Mouse (Mus musculus) CD4-positive, CD25-positive, alpha-beta regulatory T cell, adult 2 months (primary cell): ENCODE measurements around the gene Lrba.

Experiments
- DNase-seq: peaks from one replicate; pipeline ENCODE4 v3.0.0-alpha.2; 2012; ENCODE audit warnings: low read depth, low spot score

The Lrba gene

DNA sequence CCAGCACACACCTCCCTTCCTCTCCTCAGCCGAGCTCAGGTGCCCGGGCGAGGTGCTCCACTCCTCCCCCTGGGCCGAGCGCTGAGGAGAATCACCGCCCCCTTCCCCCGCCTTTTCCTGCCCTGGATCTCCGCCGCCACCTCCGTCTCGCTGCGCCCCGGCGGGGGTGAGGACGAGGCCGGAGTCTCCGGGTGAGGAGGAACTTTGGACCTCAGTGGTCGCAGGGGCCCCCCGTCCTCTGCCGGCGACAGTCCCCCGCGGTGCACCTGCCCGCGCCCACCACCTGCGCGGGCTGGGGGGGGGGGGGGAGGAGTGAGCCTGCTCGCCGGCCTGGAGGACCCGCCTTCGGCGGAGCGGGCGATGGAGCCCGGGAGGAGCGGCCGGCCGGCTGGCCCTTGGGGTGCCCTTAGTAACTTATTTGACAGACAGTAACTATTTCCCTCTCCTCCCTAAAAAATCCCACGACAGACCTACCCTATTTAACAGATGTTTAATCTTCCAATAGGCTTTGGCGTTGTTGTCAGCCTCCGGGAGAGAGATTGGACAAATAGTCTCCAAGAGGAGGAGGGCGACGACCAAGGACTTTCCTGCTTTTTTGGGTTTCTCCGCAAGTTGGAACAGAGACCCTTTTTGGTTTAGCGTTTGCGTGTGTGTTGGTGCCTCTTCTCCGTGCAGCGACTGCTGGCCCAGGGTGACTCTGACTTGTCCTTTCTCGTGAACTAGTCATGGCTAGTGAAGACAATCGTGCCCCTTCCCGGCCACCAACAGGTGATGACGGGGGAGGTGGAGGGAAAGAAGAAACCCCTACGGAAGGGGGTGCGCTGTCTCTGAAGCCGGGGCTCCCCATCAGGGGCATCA, at the start of gene Lrba:
TSS of gene Lrba (plus strand) at position 117 of the 858 bp plus-strand sequence.
- peak; percentile 90 for DNase-seq

- no peak for DNase-seq
Measured at GRCm38 (mm10) chr3:86179714-86180113, 44.8 kb upstream of the Lrba start.

GRCm38 (mm10) chr3:86181107-86181506, 43.4 kb upstream of the Lrba start:
- DNase-seq = no peak

GRCm38 (mm10) chr3:86184546-86184945, 39.9 kb upstream of the Lrba start:
- DNase-seq = no peak

GRCm38 (mm10) chr3:86187736-86188389, 36.6 kb upstream of the Lrba start:
- no peak for DNase-seq

GRCm38 (mm10) chr3:86195981-86196380, 28.5 kb upstream of the Lrba start:
- peak; percentile 7 for DNase-seq

DNA sequence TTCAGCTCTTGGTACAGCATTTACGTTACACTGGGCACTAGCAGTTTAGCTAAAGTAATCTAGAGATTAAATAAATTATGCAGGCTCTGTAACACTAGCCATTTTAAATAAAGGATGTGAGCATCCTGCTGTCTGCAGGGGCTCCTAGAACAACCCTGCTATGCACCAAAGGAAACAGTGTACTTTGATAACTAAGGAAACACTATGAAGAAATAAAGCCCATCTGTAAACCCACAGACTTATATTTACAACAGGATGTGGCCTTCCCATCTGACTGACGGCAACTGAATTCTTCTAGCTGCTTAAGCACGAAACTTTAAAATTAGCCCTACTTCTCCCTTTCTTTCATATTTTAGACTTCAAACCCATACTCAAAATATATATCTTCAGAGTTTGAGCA, 28.0 kb upstream of the Lrba start:
- DNase-seq = peak; percentile 22

GRCm38 (mm10) chr3:86201645-86202175, 22.8 kb upstream of the Lrba start:
- no peak for DNase-seq

DNA sequence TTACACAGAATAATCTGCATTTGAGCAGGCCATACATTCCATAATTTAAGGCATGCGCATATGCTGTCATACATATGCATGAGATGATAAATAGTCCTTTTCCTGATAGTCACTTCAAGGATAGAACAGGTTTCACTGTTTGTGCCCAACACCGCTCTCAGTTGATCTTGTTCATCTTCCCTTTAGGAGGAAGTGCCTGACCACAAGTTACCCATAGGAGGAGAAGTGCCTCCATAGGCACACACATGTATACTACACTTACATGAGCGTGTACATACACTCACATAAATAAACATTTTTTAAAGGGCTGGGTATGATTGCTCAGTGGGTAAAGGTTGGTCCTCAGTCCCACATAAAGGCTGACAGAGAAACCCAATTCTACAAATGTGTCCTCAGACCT, 22.0 kb upstream of the Lrba start:
- no peak for DNase-seq

- DNase-seq = no peak
Measured at GRCm38 (mm10) chr3:86204608-86205358, 19.7 kb upstream of the Lrba start.

DNA sequence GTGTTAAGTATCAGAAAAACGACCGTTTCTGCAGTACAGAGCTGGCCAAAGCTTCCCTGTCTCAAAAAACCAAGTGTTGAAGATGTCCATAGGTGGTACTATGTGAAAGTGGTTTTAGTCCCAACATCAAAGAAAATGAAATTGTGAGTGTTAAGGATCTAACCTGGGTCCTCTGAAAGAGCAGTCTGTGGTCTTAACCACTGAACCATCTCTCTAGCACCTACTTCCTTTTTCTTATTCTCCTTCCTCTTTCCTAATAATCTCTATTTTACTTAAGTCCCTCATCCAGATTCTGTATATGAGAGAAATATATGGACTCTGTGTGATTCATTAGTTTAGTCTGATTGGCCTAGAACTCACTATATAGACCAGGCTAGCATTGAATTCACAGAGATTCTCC, 17.9 kb upstream of the Lrba start:
- no peak for DNase-seq

DNA sequence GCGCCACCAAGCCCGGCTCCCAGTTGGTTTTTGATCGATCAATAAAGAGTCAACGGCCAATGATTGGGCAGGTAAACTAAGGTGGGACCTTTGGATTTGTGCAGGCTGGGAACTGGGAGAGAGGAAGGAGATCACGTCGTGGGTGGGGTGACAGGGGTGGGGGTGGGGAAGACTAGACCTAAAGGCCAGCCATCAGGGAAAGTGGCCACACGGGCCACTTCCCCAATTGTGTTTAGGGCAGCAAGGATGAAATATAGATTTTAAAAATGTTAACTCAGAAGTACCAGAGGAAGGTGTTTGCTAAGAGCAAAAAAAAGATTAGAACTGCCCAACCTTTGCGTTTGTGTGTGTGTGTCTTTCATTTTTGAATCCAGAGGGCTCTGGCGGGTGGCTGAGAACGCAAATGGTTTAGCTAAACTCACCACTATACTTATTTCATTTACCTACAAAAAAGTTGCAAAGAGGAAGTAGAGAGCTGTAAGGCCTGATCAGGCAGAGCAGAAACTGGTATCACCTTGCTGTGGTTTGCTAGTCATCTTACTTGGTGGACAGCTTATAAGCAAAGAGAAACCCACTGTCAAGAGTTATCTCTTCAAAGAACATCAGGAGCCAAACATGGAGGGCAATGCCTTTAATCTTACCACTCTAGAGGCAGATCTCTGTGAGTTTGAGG, 14.1 kb upstream of the Lrba start:
- DNase-seq = no peak

- no peak for DNase-seq
Measured at GRCm38 (mm10) chr3:86210959-86211358, 13.5 kb upstream of the Lrba start.

- peak; percentile 19 for DNase-seq
Measured at GRCm38 (mm10) chr3:86214248-86214647, 10.2 kb upstream of the Lrba start.

DNA sequence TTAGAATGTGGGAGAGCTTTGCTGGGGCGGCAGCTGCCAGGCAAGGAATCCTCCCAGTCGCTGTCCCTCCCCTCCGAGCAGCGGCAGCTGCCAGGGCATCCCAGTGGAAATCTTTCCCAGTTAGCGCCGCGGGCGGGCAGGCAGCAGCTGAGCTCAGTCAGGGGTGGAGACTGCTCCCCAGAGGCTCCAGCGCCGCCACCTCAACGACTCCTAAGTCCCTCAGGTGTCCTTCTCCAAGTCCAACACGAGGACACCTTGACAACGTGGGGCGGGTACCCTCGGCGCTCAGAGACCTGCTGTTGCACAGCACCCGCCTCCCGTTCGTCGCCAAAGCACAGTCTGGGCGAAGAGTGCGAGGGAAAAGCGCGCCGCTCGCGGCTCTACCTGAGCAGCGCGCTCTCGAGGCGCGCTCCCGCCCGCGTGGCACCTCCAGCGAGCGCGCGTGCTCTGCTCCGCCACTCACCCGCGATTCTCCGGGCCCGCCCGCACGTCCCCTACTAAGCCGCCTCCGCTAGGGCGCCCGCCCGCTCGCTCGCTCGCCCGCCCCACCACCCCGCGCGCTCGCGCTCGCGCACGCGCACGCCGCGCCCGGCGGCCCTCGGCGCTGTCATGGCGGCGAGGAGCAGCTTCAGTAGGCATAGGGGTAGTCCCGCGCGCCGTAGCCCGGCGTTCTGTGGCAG, 706 bp upstream of the Lrba start:
- DNase-seq = peak; percentile 96

GRCm38 (mm10) chr3:86224314-86224563, 241 bp upstream of the Lrba start:
- DNase-seq = no peak

DNA sequence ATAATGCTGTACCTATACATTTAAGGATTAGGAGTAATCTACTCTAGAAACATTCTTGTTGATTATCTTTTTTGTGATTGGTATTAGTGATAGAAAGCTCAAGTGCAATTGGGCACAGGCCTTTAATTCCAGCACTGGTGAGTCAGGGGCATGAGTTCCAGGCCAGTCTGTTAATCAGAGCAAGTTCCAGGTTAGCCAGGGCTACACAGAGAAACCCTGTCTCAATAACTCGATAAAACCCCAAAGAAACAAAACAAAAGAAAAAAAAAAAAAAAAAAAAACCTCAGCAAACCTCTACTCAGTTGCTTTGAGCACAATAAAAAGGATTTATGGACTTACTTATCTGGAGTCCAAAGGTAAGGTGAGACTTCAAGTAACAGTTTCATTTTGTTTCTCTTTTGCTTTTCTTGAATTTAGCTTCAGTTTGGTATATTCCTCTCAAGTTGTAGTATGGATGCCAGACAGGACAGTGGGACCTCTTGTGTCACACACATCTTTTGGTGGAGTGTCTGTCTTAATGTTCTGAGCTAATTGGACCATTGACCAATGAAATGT, 7.1 kb downstream of the Lrba start:
- no peak for DNase-seq

GRCm38 (mm10) chr3:86247193-86247592, 22.7 kb downstream of the Lrba start:
- DNase-seq = peak; percentile 46

- DNase-seq = no peak
Measured at GRCm38 (mm10) chr3:86251212-86251611, 26.7 kb downstream of the Lrba start.

- no peak for DNase-seq
Measured at GRCm38 (mm10) chr3:86252588-86252987, 28.1 kb downstream of the Lrba start.

GRCm38 (mm10) chr3:86253071-86253470, 28.6 kb downstream of the Lrba start:
- no peak for DNase-seq
